Mouse (Mus musculus): ENCODE measurements around the gene Dgat2l6. TPM values are rescaled to one million over a fixed set of nuclear protein-coding genes. Genes with fewer than 3 reads are reported as not detected.
A peak's percentile ranks its signal among the peaks of the same experiment; 100 is the strongest.

Gene Dgat2l6
- not detected in 2 replicates for polyA plus RNA-seq (2014; fragmentation: Nextera tagmentation; extraction: Ambion mirVana)

DNA sequence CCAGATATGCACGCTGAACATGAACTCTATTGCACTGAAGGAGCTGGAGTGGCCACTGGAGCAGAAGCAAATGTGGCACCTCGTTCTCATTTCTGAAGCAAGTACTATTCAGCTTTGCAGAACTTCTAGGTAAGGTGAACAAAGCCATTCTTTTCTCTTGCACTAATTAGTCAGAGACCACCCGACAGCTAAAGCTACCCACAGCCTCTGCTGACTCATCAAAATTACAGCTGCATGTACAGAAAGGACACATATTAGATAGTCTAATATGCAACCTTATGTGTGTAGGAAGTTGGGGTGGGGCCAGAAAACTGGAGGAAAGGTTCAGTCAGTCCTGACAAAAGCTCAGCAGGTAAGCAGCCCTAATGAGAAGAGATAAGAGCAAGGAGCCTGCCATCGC lies at the start of gene Dgat2l6:
Dgat2l6 (plus strand) TSS at position 368 of the 400 bp plus-strand sequence.
- Histone ChIP-seq H3K4me3 (replicated peaks; ENCODE audit: low read depth, low read length) (no peak within 1 kb of the TSS), H3K27me3 (ENCODE audit: control insufficient read depth, insufficient read depth, low read length) (0 out of 2 replicates have a peak, but pooled peaks cover 5% of the 10 kb centered on the region), H3K36me3 (ENCODE audit: control insufficient read depth, insufficient read depth, low read length) (no peaks in the 10 kb centered on the region), H3K27ac (replicated peaks; ENCODE audit: low read depth, low read length) (no peak within 1 kb of the TSS), H3K4me2 (ENCODE audit: low read length) (no peak within 1 kb of the TSS), H3K9ac (replicated peaks; ENCODE audit: low read length) (no peak within 1 kb of the TSS), H3K4me1 (ENCODE audit: control insufficient read depth, insufficient read depth, low read length) (no peaks in the 10 kb centered on the region), H3K9me3 (ENCODE audit: control insufficient read depth, low read length) (no peaks in the 10 kb centered on the region)
- ATAC-seq (ENCODE audit: low FRiP score, low TSS enrichment) (no peak), DNase-seq (no peak)
- WGBS: 84% methylated on average over 4 of the region's 4 CpGs

DNA sequence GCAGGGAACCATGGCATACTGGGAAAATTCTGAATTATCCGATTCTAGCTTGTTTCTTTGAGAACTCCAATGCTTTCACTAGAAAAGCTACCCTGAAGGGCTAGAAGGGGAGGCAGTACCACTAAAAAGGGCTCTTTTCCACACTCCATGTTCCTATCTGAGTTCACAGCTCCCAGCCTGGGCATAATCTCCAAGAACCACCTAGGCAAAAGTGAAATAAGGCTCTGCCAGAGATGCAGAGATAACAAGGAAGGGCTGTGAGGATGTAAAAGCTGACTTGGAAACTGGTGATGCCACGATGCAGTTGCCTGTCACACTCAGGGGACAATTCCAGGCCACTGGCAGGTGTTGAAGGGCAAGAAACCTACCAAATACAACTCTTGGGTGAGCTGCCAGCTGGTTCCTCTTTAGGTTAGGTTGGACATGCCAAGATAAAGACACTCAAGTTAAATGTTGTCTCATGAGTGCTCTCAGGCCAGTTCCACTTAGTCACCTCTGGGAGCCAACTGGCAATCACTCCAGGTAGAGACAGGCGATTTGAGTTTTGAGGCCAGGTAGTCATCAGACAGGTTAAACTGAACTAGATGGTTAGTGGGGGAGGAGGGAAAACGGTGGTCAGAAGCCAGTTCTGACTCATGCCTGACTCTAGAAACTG lies 48.9 kb upstream of the Dgat2l6 start:
- no peak overlapping the region for H3K4me3 ChIP-seq (replicated peaks; ENCODE audit: low read depth, low read length)
- H3K9ac ChIP-seq (replicated peaks; ENCODE audit: low read length): no peak overlapping the region
- H3K36me3 ChIP-seq (ENCODE audit: control insufficient read depth, insufficient read depth, low read length): no peaks in the 10 kb centered on the region
- no peak for DNase-seq
- no peak for ATAC-seq (ENCODE audit: low FRiP score, low TSS enrichment)
- 71% methylated on average over 4 of the region's 4 CpGs for WGBS
- H3K27me3 ChIP-seq (ENCODE audit: control insufficient read depth, insufficient read depth, low read length): no peaks in the 10 kb centered on the region
- H3K4me2 ChIP-seq (ENCODE audit: low read length): no peak overlapping the region
- no peaks in the 10 kb centered on the region for H3K9me3 ChIP-seq (ENCODE audit: control insufficient read depth, low read length)
- no peaks in the 10 kb centered on the region for H3K4me1 ChIP-seq (ENCODE audit: control insufficient read depth, insufficient read depth, low read length)
- no peak overlapping the region for H3K27ac ChIP-seq (replicated peaks; ENCODE audit: low read depth, low read length)

DNA sequence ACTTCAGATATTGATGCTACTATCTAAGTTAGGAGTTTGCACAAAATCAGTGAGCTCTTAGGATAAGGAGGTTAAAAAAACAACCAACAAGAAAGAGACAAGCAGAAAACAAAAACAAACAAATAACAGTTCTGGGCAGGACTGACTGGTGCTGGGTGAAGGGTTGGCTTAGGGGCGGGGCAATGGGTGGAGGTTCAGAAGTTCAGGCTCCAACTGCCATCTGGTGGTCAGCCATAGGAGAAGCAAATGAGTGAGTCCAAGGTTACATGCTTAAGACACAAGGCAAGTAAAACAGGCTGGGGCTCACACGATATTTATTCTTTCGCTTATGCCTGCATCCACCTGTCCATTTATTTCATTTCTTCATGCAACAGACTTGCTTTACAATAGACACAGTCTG lies 44.3 kb upstream of the Dgat2l6 start:
- WGBS: 37% methylated on average over 3 of the region's 3 CpGs
- H3K4me1 ChIP-seq (ENCODE audit: control insufficient read depth, insufficient read depth, low read length): no peaks in the 10 kb centered on the region
- no peaks in the 10 kb centered on the region for H3K9me3 ChIP-seq (ENCODE audit: control insufficient read depth, low read length)
- no peak overlapping the region for H3K4me3 ChIP-seq (replicated peaks; ENCODE audit: low read depth, low read length)
- ATAC-seq (ENCODE audit: low FRiP score, low TSS enrichment) (peak; percentile 81), DNase-seq (peak; percentile 74)
- H3K27me3 ChIP-seq (ENCODE audit: control insufficient read depth, insufficient read depth, low read length): no peaks in the 10 kb centered on the region
- H3K27ac ChIP-seq (replicated peaks; ENCODE audit: low read depth, low read length): no peak overlapping the region
- no peaks in the 10 kb centered on the region for H3K36me3 ChIP-seq (ENCODE audit: control insufficient read depth, insufficient read depth, low read length)
- H3K4me2 ChIP-seq (ENCODE audit: low read length): no peak overlapping the region
- no peak overlapping the region for H3K9ac ChIP-seq (replicated peaks; ENCODE audit: low read length)

DNA sequence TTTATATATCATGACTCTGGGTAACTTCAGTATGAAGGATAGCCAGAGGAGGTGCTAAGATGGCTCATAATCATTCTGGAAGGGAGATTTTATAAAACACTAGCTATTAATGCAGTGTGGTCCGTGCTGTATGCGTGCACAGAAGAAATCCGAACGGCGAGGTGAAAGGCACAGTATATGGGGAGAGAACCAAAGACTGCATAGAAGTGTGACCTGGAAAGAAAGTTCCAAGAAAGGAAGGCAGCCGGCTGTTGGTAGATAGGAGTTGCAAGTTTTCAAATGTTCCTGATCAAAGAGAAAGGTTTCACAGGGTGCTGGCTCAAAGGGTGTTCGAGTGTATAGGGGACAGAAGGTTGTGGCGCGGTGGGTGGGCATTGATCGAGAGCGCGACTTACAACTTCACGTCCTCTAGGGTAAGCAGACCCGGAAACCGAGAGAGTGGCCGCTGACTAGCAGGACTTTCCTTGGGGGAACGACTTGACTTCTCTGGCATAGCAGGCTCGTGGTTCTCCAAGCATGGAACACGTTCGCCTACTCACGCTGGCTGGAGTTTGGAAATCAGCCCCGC lies 31.1 kb upstream of the Dgat2l6 start:
- Histone ChIP-seq H3K4me2 (ENCODE audit: low read length) (peak overlapping the region; percentile 55), H3K4me1 (ENCODE audit: control insufficient read depth, insufficient read depth, low read length) (no peaks in the 10 kb centered on the region), H3K36me3 (ENCODE audit: control insufficient read depth, insufficient read depth, low read length) (0 out of 2 replicates have a peak, but pooled peaks cover 4% of the 10 kb centered on the region), H3K9me3 (ENCODE audit: control insufficient read depth, low read length) (no peaks in the 10 kb centered on the region), H3K4me3 (replicated peaks; ENCODE audit: low read depth, low read length) (peak overlapping the region; percentile 49), H3K27me3 (ENCODE audit: control insufficient read depth, insufficient read depth, low read length) (no peaks in the 10 kb centered on the region; the same call in 1 of the 2 replicates), H3K9ac (replicated peaks; ENCODE audit: low read length) (no peak overlapping the region), H3K27ac (replicated peaks; ENCODE audit: low read depth, low read length) (no peak overlapping the region)
- DNase-seq (no peak), ATAC-seq (ENCODE audit: low FRiP score, low TSS enrichment) (peak; percentile 70; the same call in 1 of the 2 replicates)
- WGBS: 19% methylated on average over 22 of the region's 22 CpGs

DNA sequence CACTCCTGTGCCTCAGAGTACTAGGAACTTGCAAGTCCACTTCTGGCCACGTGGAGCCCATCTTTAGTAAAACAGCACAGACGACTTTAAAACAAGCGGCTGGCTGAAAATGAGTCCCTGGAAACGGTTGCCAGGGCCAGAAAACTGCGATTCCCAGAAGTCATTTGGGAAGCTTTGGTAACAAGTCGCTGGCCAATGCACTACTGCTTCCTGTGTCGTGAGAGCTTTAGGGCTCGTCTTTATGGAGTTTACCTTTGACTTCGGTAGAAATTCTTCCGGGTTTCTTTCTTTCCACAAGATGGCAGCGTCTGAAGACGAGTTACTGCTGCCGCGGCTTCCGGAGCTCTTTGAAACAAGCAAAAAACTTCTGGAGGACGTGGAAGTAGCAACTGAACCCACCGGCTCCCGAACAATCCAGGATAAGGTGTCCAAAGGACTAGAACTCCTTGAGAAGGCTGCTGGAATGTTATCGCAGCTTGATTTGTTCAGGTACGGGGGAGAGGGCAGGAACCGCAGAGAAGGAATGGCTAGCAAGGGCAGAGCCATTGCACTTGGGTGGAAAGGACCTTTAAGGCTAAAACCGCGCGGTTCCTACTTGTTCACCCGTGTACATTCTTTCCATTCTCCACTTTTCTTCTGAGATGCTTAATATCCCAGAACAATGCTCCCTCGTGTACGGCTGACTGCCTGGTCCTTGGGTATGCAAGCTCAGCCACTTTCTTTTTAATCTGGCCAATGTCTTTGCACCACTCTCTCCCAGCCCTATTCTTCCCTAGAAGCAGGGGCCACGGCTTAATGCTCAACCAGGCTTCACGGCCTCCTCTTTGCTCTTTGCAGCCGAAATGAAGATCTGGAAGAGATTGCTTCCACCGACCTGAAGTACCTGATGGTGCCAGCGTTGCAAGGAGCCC lies 30.3 kb upstream of the Dgat2l6 start, which contains the start of gene Igbp1:
Igbp1 (plus strand) TSS at position 224 of the 911 bp plus-strand sequence.
- H3K27ac ChIP-seq (replicated peaks; ENCODE audit: low read depth, low read length): no peak within 1 kb of the TSS
- ATAC-seq (ENCODE audit: low FRiP score, low TSS enrichment): peak; percentile 93
- H3K9me3 ChIP-seq (ENCODE audit: control insufficient read depth, low read length): no peaks in the 10 kb centered on the region

DNA sequence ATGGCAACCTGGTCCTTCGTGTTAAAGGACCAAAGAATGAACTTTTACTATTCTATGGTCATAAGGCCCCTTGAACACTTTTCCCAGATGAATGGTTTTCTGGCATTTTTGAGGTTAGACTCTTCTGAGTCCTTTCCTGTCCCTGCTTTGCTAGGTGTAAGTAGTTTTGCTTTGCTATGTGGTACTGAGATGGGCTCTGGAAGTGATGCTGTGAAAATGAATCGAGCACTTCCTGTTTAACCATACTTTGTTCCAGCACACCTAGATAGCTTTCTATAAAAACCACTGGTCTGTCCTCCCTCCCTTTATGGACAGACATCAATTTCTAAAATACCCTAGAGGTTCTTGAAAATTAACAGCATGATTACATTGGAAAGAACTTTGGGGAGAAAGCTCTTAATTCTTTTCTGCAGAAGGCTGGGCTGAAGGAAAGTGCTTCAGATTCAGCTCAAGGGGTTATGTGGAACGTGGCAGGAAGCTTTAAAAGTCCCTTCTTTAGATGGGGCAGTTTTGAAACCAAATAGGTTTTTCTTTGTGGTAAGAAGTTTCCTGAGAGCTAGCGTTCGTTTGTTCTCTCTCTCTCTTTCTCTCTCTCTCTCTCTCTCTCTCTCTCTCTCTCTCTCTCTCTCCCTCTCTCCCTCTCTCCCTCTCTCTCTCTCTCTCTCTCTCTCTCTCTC lies 20.3 kb upstream of the Dgat2l6 start:
- H3K36me3 ChIP-seq (ENCODE audit: control insufficient read depth, insufficient read depth, low read length): no peaks in the 10 kb centered on the region
- DNase-seq: no peak
- no peak overlapping the region for H3K4me3 ChIP-seq (replicated peaks; ENCODE audit: low read depth, low read length)
- H3K27me3 ChIP-seq (ENCODE audit: control insufficient read depth, insufficient read depth, low read length): no peaks in the 10 kb centered on the region
- ATAC-seq (ENCODE audit: low FRiP score, low TSS enrichment): no peak
- WGBS: 85% methylated on average over 5 of the region's 5 CpGs
- no peak overlapping the region for H3K4me2 ChIP-seq (ENCODE audit: low read length)
- no peaks in the 10 kb centered on the region for H3K4me1 ChIP-seq (ENCODE audit: control insufficient read depth, insufficient read depth, low read length)
- no peaks in the 10 kb centered on the region for H3K9me3 ChIP-seq (ENCODE audit: control insufficient read depth, low read length)
- no peak overlapping the region for H3K9ac ChIP-seq (replicated peaks; ENCODE audit: low read length)
- no peak overlapping the region for H3K27ac ChIP-seq (replicated peaks; ENCODE audit: low read depth, low read length)

More for the DNA sequence above, 30.3 kb upstream of the Dgat2l6 start, which contains the start of gene Igbp1:
- Histone ChIP-seq H3K36me3 (ENCODE audit: control insufficient read depth, insufficient read depth, low read length) (0 out of 2 replicates have a peak, but pooled peaks cover 4% of the 10 kb centered on the region), H3K4me2 (ENCODE audit: low read length) (peak within 1 kb of the TSS; percentile 58), H3K9ac (replicated peaks; ENCODE audit: low read length) (no peak within 1 kb of the TSS; the same call in 1 of the 2 replicates), H3K27me3 (ENCODE audit: control insufficient read depth, insufficient read depth, low read length) (no peaks in the 10 kb centered on the region; the same call in 1 of the 2 replicates), H3K4me3 (replicated peaks; ENCODE audit: low read depth, low read length) (peak within 1 kb of the TSS; percentile 49), H3K4me1 (ENCODE audit: control insufficient read depth, insufficient read depth, low read length) (no peaks in the 10 kb centered on the region)
- 17% methylated on average over 32 of the region's 32 CpGs for WGBS
- peak; percentile 91 for DNase-seq

DNA sequence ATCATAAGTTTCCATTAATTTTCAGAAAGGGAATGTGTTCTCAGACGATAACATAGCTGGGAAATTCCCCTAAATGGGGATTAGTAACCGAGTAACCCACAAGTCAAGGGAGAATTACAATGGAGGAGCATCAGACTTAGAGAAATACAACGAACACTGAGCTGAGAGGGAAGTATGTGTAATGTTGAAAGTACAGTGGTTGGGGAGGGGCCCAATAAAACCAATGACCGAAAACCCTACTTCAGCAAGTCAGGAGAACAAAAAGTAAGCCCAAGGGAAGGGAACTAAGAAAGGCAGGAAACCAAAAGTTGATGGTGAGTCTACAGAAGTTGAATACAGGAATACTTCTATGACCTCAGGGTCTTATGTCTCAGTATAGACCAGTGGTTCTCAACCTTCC lies 16.5 kb upstream of the Dgat2l6 start:
- 87% methylated on average over 4 of the region's 4 CpGs for WGBS
- H3K27me3 ChIP-seq (ENCODE audit: control insufficient read depth, insufficient read depth, low read length): no peaks in the 10 kb centered on the region
- H3K27ac ChIP-seq (replicated peaks; ENCODE audit: low read depth, low read length): no peak overlapping the region
- no peak overlapping the region for H3K9ac ChIP-seq (replicated peaks; ENCODE audit: low read length)
- H3K4me2 ChIP-seq (ENCODE audit: low read length): no peak overlapping the region
- no peaks in the 10 kb centered on the region for H3K4me1 ChIP-seq (ENCODE audit: control insufficient read depth, insufficient read depth, low read length)
- ATAC-seq (ENCODE audit: low FRiP score, low TSS enrichment) (no peak), DNase-seq (no peak)
- H3K36me3 ChIP-seq (ENCODE audit: control insufficient read depth, insufficient read depth, low read length): no peaks in the 10 kb centered on the region
- H3K9me3 ChIP-seq (ENCODE audit: control insufficient read depth, low read length): no peaks in the 10 kb centered on the region
- H3K4me3 ChIP-seq (replicated peaks; ENCODE audit: low read depth, low read length): no peak overlapping the region

DNA sequence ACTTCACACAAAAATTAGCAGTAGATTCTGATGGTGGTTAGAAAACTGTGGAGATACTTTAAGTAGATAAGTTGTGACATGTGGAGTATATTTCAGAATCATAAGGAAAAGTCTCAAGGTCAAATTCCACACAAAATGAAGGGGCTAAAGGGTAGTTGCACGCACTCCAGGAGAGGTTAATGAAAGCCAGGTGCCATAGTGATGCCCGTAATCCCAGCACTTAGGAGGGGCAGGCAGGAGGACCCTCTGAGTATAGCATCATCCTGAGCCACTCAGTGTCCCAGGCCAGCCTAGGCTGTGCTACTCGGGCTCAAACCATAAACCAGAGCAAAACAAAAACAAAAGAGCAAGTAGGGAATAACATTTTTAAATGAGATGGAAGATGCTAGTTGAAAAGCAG lies 14.7 kb upstream of the Dgat2l6 start:
- Histone ChIP-seq H3K9ac (replicated peaks; ENCODE audit: low read length) (no peak overlapping the region), H3K9me3 (ENCODE audit: control insufficient read depth, low read length) (no peaks in the 10 kb centered on the region), H3K36me3 (ENCODE audit: control insufficient read depth, insufficient read depth, low read length) (no peaks in the 10 kb centered on the region), H3K27ac (replicated peaks; ENCODE audit: low read depth, low read length) (no peak overlapping the region), H3K4me1 (ENCODE audit: control insufficient read depth, insufficient read depth, low read length) (no peaks in the 10 kb centered on the region), H3K27me3 (ENCODE audit: control insufficient read depth, insufficient read depth, low read length) (no peaks in the 10 kb centered on the region), H3K4me2 (ENCODE audit: low read length) (no peak overlapping the region), H3K4me3 (replicated peaks; ENCODE audit: low read depth, low read length) (no peak overlapping the region)
- ATAC-seq (ENCODE audit: low FRiP score, low TSS enrichment) (no peak), DNase-seq (no peak)
- WGBS: 93% methylated on average over 3 of the region's 3 CpGs

Measured in midbrain, embryonic 14.5 days (tissue).